Mouse (Mus musculus) embryonic facial prominence, embryonic 13.5 days (tissue): ENCODE measurements around the gene Bmp7. TPM values are rescaled to one million over a fixed set of nuclear protein-coding genes. Genes with fewer than 3 reads are reported as not detected.

ENCODE experiments used
- ATAC-seq: fragments of 200-750 bp; cut with Nextera tagmentation; 2 replicates; pipeline ENCODE4 v1.8.0; 2017; ENCODE audit warnings: low read depth; ENCODE audit not compliant: insufficient number of reproducible peaks, insufficient read depth, low FRiP score, low TSS enrichment
- H3K27ac ChIP-seq: fragments of 300-500 bp; sonication (generic); 2 replicates; pipeline ENCODE4 v1.5.1; 2015; ENCODE audit warnings: moderate library complexity, mild to moderate bottlenecking, inconsistent platforms
- H3K27me3 ChIP-seq: fragments of 300-500 bp; sonication (generic); 2 replicates; pipeline ENCODE4 v1.6.1; 2015; ENCODE audit warnings: mild to moderate bottlenecking, inconsistent platforms
- H3K36me3 ChIP-seq: fragments of 300-500 bp; sonication (generic); 2 replicates; pipeline ENCODE4 v1.6.1; 2015; ENCODE audit warnings: mild to moderate bottlenecking, inconsistent platforms
- H3K4me1 ChIP-seq: fragments of 300-500 bp; sonication (generic); 2 replicates; pipeline ENCODE4 v1.6.1; 2015; ENCODE audit warnings: inconsistent platforms
- H3K4me2 ChIP-seq: fragments of 300-500 bp; sonication (generic); 2 replicates; pipeline ENCODE4 v1.6.1; 2015; ENCODE audit warnings: moderate library complexity, mild to moderate bottlenecking, inconsistent platforms
- H3K4me3 ChIP-seq: fragments of 300-500 bp; sonication (generic); 2 replicates; pipeline ENCODE4 v1.5.1; 2015; ENCODE audit warnings: mild to moderate bottlenecking, inconsistent platforms
- H3K9ac ChIP-seq: fragments of 300-500 bp; sonication (generic); 2 replicates; pipeline ENCODE4 v1.6.1; 2015; ENCODE audit warnings: mild to moderate bottlenecking, inconsistent platforms
- H3K9me3 ChIP-seq: fragments of 300-500 bp; sonication (generic); 2 replicates; pipeline ENCODE4 v1.6.1; 2016; ENCODE audit warnings: inconsistent platforms
- WGBS: fragments of 180-500 bp; shearing (Covaris S2); methylation state at CpG from one replicate; pipeline ENCODE4 v1.1.7; 2015; ENCODE audit warnings: mixed read lengths; 5-methylcytosine and 5-hydroxymethylcytosine counted together
- polyA plus RNA-seq: library from polyadenylated mRNA; unstranded; fragments of >200 nt; fragmentation: Nextera tagmentation; extraction: Ambion mirVana; gene quantifications from 2 replicates; pipeline ENCODE4 v1.2.1, GENCODE M21; 2015

The Bmp7 gene
- polyA plus RNA-seq, 1 experiment from 2014 or later: 43.6 TPM

DNA sequence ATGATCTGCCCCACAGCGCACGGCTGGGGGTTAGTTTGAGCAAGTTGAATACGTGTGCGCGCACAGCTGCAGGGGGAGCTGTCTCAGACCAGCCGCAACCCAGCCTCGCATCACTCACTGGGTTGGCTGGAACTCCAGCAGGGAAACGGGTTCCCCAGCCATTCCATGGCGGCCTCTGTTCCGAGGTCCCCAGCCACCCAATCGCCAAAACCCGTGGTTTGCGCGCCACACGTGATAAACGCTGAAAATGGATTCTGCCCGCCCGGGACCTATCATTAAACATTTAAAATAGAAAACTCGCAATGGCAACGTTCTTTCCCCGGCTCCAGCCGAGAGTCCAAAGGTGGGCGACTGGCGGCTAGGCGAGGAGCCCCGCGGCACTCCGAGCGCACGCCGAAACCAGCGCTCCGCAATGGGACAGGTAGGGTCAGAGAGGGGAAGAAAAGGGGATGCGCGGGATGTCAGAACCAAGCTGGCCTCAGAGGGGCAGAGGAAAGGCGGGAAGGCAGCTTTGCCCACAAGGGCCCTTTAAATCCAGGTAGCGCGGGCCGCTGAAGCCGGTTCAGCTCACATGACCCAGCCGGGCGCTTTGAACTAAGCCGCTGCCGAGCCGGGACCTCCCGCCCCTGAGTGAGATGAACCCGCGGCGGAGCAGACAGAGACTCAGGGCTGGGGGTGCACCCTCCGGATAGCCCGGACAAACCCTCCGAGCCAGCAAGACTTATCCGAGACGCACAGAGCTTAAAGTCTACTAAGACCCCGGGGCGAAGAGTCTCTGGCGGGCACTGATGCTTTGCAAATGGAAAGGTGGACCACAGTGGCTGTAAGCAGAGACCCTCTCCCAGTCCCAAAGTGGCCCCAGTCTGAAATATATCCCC lies 1.1 kb downstream of the Bmp7 start:
- peak overlapping the region; percentile 93 for H3K27ac ChIP-seq
- ATAC-seq: no peak
- peak overlapping the region; percentile 88 for H3K9ac ChIP-seq
- H3K4me2 ChIP-seq: peak overlapping the region; percentile 91
- peaks cover 35% of the 10 kb centered on the region for H3K27me3 ChIP-seq
- H3K4me1 ChIP-seq: peaks cover 65% of the 10 kb centered on the region
- peak overlapping the region; percentile 77 for H3K4me3 ChIP-seq
- under 1% methylated on average over 57 of the region's 57 CpGs for WGBS
- H3K36me3 ChIP-seq: no peaks in the 10 kb centered on the region
- no peaks in the 10 kb centered on the region for H3K9me3 ChIP-seq

DNA sequence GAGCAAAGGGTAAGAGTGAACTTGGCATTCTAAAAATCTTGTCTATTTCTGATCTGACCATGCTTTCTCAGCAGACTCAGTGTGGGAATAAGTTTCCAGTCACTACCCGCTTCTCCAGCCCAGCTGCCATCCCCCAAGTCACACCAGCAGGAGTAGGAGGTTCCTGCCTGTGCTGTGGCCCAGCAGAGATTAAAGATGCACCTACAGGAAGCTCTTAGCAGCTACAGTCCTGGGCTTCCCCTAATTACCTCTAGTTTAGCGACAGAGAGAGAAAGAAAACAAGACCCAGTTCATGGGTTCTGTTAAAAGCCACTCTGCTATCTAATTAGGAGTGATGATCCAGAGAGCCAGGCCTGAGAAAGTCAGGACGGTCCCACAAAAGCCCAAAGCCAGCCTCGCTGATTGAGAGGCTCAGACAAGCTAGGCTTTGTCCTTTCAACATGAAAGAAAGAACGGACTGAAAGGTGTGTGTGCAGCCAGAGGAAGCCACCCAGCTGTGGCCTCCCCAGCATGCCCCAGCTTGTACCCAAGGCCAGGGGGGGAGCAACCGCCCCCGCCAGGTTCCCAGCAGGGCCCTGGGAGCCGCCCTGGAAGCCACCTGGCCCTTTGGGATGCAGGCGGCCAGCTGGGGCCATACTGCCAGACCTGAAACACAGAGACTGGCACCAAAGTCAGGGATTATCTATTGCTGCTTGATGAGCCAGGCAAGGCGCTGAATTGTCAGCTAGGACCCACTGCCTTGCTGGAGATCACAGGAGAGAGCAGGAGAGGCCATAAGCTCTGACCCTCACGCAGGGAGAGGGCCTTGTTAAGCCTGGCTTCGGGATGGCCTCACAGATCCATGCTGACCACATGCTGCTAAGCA lies 2.6 kb downstream of the Bmp7 start:
- peak overlapping the region; percentile 91 for H3K4me2 ChIP-seq
- H3K4me3 ChIP-seq: peak overlapping the region; percentile 77
- no peak for ATAC-seq
- peak overlapping the region; percentile 93 for H3K27ac ChIP-seq
- no peaks in the 10 kb centered on the region for H3K9me3 ChIP-seq
- peak overlapping the region; percentile 88 for H3K9ac ChIP-seq
- peaks cover 23% of the 10 kb centered on the region for H3K27me3 ChIP-seq
- H3K4me1 ChIP-seq: peaks cover 74% of the 10 kb centered on the region
- no peaks in the 10 kb centered on the region for H3K36me3 ChIP-seq
- 21% methylated on average over 12 of the region's 12 CpGs for WGBS

DNA sequence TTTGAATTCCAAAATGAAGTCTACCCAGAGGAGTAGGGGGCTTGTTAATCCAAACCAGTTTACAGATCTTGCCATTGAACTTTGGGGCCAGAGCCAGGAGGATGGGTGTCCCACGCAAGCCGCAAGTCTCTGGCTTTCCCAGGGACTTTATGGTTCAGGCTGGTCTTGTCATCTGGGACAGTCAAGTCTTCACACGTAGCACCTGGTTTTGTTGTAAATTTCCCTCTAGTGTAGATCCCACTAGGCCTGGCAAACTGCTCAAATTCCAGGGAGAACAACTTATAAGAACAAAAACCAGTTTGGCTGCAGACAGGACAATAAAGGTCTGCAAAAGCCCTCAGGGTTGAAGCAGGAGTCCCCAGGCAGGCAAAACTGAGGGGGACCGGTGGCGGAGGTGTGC lies 3.3 kb downstream of the Bmp7 start:
- WGBS: 15% methylated on average over 5 of the region's 5 CpGs
- peak overlapping the region; percentile 93 for H3K27ac ChIP-seq
- H3K4me3 ChIP-seq: peak overlapping the region; percentile 77
- ATAC-seq: no peak
- peak overlapping the region; percentile 91 for H3K4me2 ChIP-seq
- no peaks in the 10 kb centered on the region for H3K9me3 ChIP-seq
- H3K27me3 ChIP-seq: peaks cover 16% of the 10 kb centered on the region
- H3K9ac ChIP-seq: peak overlapping the region; percentile 88
- H3K4me1 ChIP-seq: peaks cover 80% of the 10 kb centered on the region
- H3K36me3 ChIP-seq: no peaks in the 10 kb centered on the region

DNA sequence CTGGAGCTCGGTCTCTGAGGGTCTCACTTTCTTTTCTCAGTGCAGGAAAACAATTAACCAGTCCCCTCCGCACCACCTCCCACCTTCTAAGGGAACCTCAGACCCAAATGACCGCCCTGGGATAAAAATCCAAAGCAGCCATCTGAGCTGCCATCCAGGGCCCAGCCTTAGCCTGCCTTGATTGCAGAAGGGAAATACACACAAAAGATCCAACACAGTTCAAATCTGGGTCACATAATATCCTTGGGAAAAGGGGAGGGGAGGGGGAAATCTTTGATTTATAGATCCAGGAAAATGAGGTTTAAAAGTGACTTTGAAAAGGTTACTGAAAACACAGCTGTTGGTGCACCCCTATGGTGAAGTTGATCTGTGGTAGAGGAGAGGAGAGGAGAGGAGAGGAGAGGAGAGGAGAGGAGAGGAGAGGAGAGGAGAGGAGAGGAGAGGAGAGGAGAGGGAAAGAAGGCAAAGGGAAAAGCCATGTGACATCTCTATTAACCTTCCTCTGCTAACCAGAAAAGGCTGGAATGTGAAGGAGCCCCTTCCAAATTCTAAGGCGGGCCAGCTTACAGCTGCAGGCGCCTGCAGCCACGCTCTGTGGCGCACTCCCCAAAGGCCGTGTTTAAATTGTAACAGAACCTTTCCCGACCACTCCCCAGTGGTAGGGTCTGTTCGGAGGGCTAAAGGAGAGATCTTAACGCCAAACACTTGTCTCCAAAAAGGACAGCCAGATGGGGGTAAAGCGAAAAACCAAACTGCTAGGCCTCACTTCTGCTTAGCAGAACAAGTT lies 4.2 kb downstream of the Bmp7 start:
- Histone ChIP-seq H3K9ac (peak overlapping the region; percentile 88), H3K36me3 (no peaks in the 10 kb centered on the region), H3K27me3 (peaks cover 8% of the 10 kb centered on the region; the same call in 1 of the 2 replicates), H3K27ac (peak overlapping the region; percentile 93), H3K4me2 (peak overlapping the region; percentile 91), H3K4me3 (peak overlapping the region; percentile 77), H3K9me3 (no peaks in the 10 kb centered on the region), H3K4me1 (peaks cover 80% of the 10 kb centered on the region)
- ATAC-seq: no peak
- WGBS: 6% methylated on average over 12 of the region's 12 CpGs

DNA sequence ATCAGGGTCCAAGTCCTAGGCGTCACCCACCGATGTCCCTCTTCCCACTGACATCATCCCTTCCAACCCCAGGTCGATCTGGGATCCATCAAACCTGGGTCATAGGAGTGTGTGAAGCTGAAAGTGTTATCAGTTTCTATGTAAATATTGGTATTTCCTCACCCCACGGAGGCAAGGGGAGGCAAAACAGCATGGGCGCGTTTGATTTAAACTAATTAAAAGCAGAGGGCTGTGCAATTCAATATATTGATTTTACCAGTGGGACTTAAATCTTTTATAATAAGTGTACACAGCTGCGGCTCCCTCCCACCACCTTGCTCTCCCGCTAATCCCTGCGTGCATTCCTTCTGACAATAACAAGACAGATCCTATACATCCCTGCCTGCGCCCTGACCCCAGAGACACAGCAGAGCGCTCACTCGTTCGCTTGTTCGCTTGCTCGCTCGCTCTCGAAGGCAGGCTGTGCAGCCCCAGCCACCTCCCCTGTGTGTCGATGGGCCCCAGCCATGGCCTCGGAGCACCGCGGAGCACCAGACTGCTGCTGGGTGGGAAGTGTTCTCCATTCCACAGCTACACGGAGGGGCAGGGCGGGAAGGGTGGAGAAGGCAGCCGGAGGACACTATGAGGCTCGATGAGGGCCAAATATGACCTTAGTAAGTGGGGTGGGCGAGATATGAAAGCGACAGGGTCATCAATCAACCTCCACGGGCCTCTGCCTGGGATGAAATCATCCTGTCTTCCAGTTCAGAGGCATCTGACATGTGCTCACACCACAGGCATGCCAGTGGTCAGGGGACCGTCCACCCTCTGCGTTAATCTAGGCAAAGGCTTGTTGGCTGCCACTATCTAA lies 5.0 kb downstream of the Bmp7 start:
- peak overlapping the region; percentile 93 for H3K27ac ChIP-seq
- peak overlapping the region; percentile 91 for H3K4me2 ChIP-seq
- no peak; the same call in 1 of the 2 replicates for ATAC-seq
- 4% methylated on average over 30 of the region's 30 CpGs for WGBS
- no peaks in the 10 kb centered on the region for H3K36me3 ChIP-seq
- H3K9me3 ChIP-seq: no peaks in the 10 kb centered on the region
- peak overlapping the region; percentile 34 for H3K4me3 ChIP-seq
- peak overlapping the region; percentile 65 for H3K9ac ChIP-seq
- H3K4me1 ChIP-seq: peaks cover 83% of the 10 kb centered on the region
- peaks cover 8% of the 10 kb centered on the region; the same call in 1 of the 2 replicates for H3K27me3 ChIP-seq

DNA sequence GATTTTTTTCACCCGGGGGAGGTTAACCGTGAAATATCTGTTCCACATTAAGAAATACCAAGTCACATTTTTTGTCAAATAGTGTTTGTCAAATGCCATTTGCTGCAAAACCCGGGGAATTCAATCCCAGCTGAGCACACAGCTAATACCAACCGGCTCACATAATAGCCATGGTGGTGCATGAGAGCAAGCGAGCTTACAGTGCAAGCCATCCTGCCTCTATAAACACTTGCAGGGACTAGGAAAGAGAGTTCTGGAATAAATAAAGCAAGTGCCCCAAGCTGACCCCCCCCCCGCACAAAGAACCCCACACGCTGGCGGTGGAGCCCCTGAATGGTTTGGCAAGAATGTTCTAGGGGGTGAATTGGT lies 5.7 kb downstream of the Bmp7 start:
- Histone ChIP-seq H3K4me2 (peak overlapping the region; percentile 91), H3K9me3 (no peaks in the 10 kb centered on the region), H3K4me1 (peaks cover 91% of the 10 kb centered on the region), H3K27me3 (peaks cover 4% of the 10 kb centered on the region; the same call in 1 of the 2 replicates), H3K4me3 (peak overlapping the region; percentile 34), H3K36me3 (no peaks in the 10 kb centered on the region), H3K27ac (peak overlapping the region; percentile 93), H3K9ac (0 out of 2 replicates have a peak overlapping the region, but pooled peaks have one; percentile 17)
- peak; percentile 72 for ATAC-seq
- WGBS: under 1% methylated on average over 8 of the region's 8 CpGs

DNA sequence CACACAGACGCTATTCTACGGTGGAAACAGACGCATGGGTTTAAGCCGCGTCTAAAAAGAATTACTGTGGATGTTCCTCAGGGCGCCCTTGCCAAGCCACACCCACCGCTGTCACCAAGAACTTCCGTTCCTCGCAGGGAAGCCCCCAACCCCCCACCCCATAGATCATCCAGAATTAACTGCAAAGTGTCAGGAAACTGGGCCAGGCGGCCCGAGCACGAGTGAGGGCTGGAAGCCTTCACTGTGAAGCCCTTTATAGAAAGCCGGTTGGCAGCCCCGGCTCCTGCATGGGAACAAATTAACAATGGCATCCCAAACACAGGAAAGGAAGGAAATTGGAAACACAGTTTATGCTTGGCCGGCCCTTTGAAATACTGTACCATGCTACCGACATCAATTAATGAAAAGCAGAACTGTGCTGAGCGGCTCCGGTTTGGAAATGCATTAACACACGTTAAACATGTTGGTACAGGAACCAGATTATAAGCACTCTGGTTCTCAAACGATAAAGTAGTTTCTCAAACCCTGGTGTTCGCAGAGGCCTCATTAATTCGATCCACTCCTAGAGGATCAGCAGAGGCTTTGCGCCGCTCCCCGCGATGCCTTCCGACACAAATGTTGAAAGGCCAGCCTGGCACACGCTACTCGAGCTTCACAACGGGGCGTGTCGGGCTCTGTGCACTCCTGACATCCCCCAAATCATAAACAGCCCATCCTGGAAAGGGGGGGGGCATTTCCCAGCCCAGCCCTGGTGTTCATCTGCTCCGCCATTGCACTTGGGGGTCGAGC lies 6.3 kb downstream of the Bmp7 start:
- peak; percentile 53 for ATAC-seq
- Histone ChIP-seq H3K4me1 (peaks cover 96% of the 10 kb centered on the region), H3K27ac (peak overlapping the region; percentile 93), H3K4me3 (peak overlapping the region; percentile 34), H3K27me3 (peaks cover 4% of the 10 kb centered on the region; the same call in 1 of the 2 replicates), H3K9me3 (no peaks in the 10 kb centered on the region), H3K4me2 (peak overlapping the region; percentile 91), H3K9ac (0 out of 2 replicates have a peak overlapping the region, but pooled peaks have one; percentile 17), H3K36me3 (no peaks in the 10 kb centered on the region)
- under 1% methylated on average over 34 of the region's 34 CpGs for WGBS

DNA sequence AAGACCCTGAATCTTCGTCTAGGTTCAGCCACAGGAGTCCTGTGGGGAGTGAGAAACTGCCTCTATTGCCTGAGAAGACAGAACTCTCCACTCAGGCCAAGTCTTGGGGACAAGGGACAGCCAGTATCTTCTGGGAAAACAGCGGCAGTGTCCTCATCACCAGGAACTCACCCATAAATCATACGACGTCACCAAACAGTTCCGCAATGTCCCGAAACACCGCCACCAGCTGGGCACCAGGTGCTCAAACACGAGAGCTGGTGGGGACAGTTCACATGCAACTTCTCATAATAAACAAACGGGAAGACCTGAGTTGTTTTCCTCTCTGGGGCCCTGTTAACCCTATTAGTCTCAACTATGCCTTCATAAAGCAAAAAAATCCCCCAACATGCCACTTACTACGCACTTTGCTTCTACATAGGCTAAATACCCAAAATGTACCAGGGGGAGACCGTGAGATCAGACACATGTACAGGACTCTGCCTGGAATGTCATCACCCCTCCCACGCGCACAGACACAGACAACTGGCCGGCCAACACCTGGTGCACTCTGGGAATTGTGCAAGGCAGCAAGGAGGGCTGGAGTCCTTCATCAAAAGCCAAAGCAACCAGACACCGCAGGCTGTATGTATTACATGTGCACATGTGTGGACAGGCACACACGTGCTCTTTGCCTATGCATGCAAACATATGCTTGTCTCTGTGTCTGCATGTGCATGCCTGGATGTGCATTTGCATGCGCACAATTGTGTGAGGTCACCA lies 8.8 kb downstream of the Bmp7 start:
- H3K36me3 ChIP-seq: 0 out of 2 replicates have a peak, but pooled peaks cover 7% of the 10 kb centered on the region
- H3K4me3 ChIP-seq: no peak overlapping the region
- H3K4me2 ChIP-seq: peak overlapping the region; percentile 0; the same call in 1 of the 2 replicates
- 73% methylated on average over 17 of the region's 17 CpGs for WGBS
- no peak for ATAC-seq
- 0 out of 2 replicates have a peak, but pooled peaks cover 2% of the 10 kb centered on the region for H3K9me3 ChIP-seq
- peaks cover 96% of the 10 kb centered on the region for H3K4me1 ChIP-seq
- H3K9ac ChIP-seq: no peak overlapping the region
- 0 out of 2 replicates have a peak, but pooled peaks cover 3% of the 10 kb centered on the region for H3K27me3 ChIP-seq
- no peak overlapping the region for H3K27ac ChIP-seq

DNA sequence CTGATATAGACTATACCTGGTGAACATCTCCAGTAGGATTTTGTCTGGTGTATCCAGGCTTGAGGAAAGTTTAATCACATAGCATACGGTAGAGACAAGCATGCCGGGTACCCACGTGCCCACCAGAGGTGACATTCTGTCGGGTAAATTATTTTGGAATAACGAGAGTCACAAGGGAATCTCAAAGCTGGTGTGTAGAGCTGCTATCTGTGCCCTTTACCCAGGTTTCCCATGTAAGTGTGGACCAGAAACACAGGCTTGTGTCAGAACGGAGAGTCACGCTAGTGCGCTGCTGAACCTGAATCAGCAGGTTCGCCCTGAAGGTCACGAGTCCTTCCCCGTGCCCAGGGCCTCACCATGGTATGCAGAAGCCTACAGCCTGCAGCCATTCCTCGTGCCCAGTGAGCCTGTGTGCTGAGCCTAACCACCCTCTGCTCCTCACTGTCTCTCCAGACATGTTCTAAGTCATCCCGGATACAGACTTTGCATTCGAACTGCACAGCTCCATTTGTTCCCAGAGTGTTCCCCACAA lies 10.2 kb downstream of the Bmp7 start:
- Histone ChIP-seq H3K4me3 (no peak overlapping the region), H3K36me3 (0 out of 2 replicates have a peak, but pooled peaks cover 7% of the 10 kb centered on the region), H3K9ac (no peak overlapping the region), H3K4me1 (peaks cover 92% of the 10 kb centered on the region), H3K27ac (no peak overlapping the region), H3K27me3 (0 out of 2 replicates have a peak, but pooled peaks cover 3% of the 10 kb centered on the region), H3K9me3 (0 out of 2 replicates have a peak, but pooled peaks cover 3% of the 10 kb centered on the region), H3K4me2 (no peak overlapping the region)
- 70% methylated on average over 14 of the region's 14 CpGs for WGBS
- no peak for ATAC-seq
